8 mouse cellular contexts compared by ENCODE assay signal in genomic region chr3:54155639-54156315, GRCm38 (mm10). TPM values are rescaled to one million over a fixed set of nuclear protein-coding genes. Genes with fewer than 3 reads are reported as not detected.
DNase-seq lines count a peak whose midpoint lies in the region; ATAC-seq lines count a peak whose summit lies in the region.

TSS of gene Trpc4 (plus strand) at chr3:54156035.

- H3K27ac ChIP-seq in heart, embryonic 15.5 days: no peak within 1 kb of the TSS
- no peak within 1 kb of the TSS for H3K27ac ChIP-seq in neural tube, embryonic 11.5 days (ENCODE audit: low read depth, low read length)

- no peak for DNase-seq in heart, postnatal 25 days (ENCODE audit: low spot score)
- DNase-seq in brain, adult 2 months (ENCODE audit: low read depth, low spot score): peak; percentile 63
- DNase-seq in frontal cortex, postnatal 14 days (ENCODE audit: low spot score in 2 of 2): peak; percentile 20 to 22
- peak; percentile 23 to 43 for DNase-seq in left cerebral cortex, adult 8-10 months (ENCODE audit: low spot score in 2 of 2)
- peak; percentile 39 for DNase-seq in neural tube, embryonic 11.5 days (ENCODE audit: low spot score)
- no peak for DNase-seq in gastrocnemius, postnatal 36 days

- H3K4me3 ChIP-seq in heart, embryonic 15.5 days: peak within 1 kb of the TSS; percentile 47
- H3K4me3 ChIP-seq in neural tube, embryonic 11.5 days (ENCODE audit: low read depth, low read length): peak within 1 kb of the TSS; percentile 41

- peak; percentile 53; the same call in 1 of the 2 replicates for ATAC-seq in heart, embryonic 15.5 days (replicated peaks; ENCODE audit: insufficient number of reproducible peaks, insufficient read depth, low FRiP score, low read depth)
- peak; percentile 76 for ATAC-seq in neural tube, embryonic 11.5 days (ENCODE audit: insufficient read depth, low FRiP score, low TSS enrichment)
- no peak for ATAC-seq in erythroblast, adult 5-6 weeks (replicated peaks; ENCODE audit: low FRiP score, poor library complexity, severe bottlenecking)

- peak within 1 kb of the TSS; percentile 75 for H3K4me2 ChIP-seq in heart, embryonic 15.5 days
- peak within 1 kb of the TSS; percentile 92 for H3K4me2 ChIP-seq in neural tube, embryonic 11.5 days (ENCODE audit: low read depth)

- no peaks in the 10 kb centered on the region for H3K36me3 ChIP-seq in heart, embryonic 15.5 days
- H3K36me3 ChIP-seq in neural tube, embryonic 11.5 days (ENCODE audit: control insufficient read depth, insufficient read depth, low read length): no peaks in the 10 kb centered on the region

- H3K9ac ChIP-seq in heart, embryonic 15.5 days: no peak within 1 kb of the TSS
- H3K9ac ChIP-seq in neural tube, embryonic 11.5 days (ENCODE audit: low read length): peak within 1 kb of the TSS; percentile 0; the same call in 1 of the 2 replicates

- H3K4me1 ChIP-seq in heart, embryonic 15.5 days (replicated peaks): peaks cover 20% of the 10 kb centered on the region
- 0 out of 2 replicates have a peak, but pooled peaks cover 4% of the 10 kb centered on the region for H3K4me1 ChIP-seq in neural tube, embryonic 11.5 days (ENCODE audit: control insufficient read depth, insufficient read depth, low read length)

- intact Hi-C loops in heart, postnatal 25 days (cut with DNase I): no loop called here
- intact Hi-C loops in gastrocnemius, postnatal 36 days (cut with DNase I): no loop called here

- peaks cover 41% of the 10 kb centered on the region for H3K27me3 ChIP-seq in heart, embryonic 15.5 days
- H3K27me3 ChIP-seq in neural tube, embryonic 11.5 days (ENCODE audit: control insufficient read depth, insufficient read depth, low read length): peaks cover 9% of the 10 kb centered on the region

- H3K9me3 ChIP-seq in heart, embryonic 15.5 days (replicated peaks): no peaks in the 10 kb centered on the region
- no peaks in the 10 kb centered on the region for H3K9me3 ChIP-seq in neural tube, embryonic 11.5 days (ENCODE audit: control insufficient read depth, low read length)

- WGBS in heart, embryonic 15.5 days: under 1% methylated on average over 36 of the region's 36 CpGs
- WGBS in neural tube, embryonic 11.5 days: 0% methylated on average over 36 of the region's 36 CpGs

RNA-seq across cellular contexts. Expression of gene Trpc4, which starts in this region (rescaled TPM):
- polyA plus RNA-seq in heart, embryonic 15.5 days (2015; fragmentation: Nextera tagmentation; extraction: Ambion mirVana): 0.20 and 0.21 TPM in 2 replicates
- under 1 TPM in 1 of 2 experiments, not detected in 1; 0.11 TPM for total RNA-seq in heart, postnatal 25 days (2021)
- total RNA-seq in left cerebral cortex, adult 8-10 months (2022): 10 to 100 TPM; 16.1 to 18.4 (median 17.6) TPM
- polyA plus RNA-seq in neural tube, embryonic 11.5 days (2014; fragmentation: Nextera tagmentation; extraction: Ambion mirVana): 0.72 and 1.0 TPM in 2 replicates
- under 1 TPM in 1 of 2 experiments, not detected in 1; 0.12 TPM for total RNA-seq in gastrocnemius, postnatal 36 days (2021)
- total RNA-seq in erythroblast, adult 5-6 weeks (2015; ENCODE audit: low replicate concordance): not detected in 2 replicates
- not detected in 2 replicates for total RNA-seq in erythroblast, adult 5-6 weeks (2017; ENCODE audit: low replicate concordance)

Comparison
In these comparisons a context has a peak if more than half of its experiments do, and no peak if none do; other contexts are left out.
1. RNA of gene Trpc4 (total RNA-seq): 16.1 to 18.4 TPM in left cerebral cortex, adult 8-10 months; 0.12 TPM in gastrocnemius, postnatal 36 days, 0.11 TPM in heart, postnatal 25 days and not detected in erythroblast, adult 5-6 weeks; every median in the first group is over 10 times any median in the second.
2. Peak in ATAC-seq, H3K4me3 ChIP-seq and H3K4me2 ChIP-seq in heart, embryonic 15.5 days; RNA of the gene not detected or under 1 TPM.
3. DNase-seq: peak in brain, adult 2 months (single experiment), frontal cortex, postnatal 14 days (2 of 2), left cerebral cortex, adult 8-10 months (2 of 2) and neural tube, embryonic 11.5 days (single experiment); none in heart, postnatal 25 days (single experiment) and gastrocnemius, postnatal 36 days (0 of 2).